Mouse (Mus musculus) embryonic fibroblast, embryonic 13.5 days (primary cell): Measurements from ENCODE around the gene Tmem107. TPM values are rescaled to one million over a fixed set of nuclear protein-coding genes. Genes with fewer than 3 reads are reported as not detected.

ENCODE experiments used
- H3K27ac ChIP-seq: 2 replicates; pipeline ENCODE4 v1.5.1; 2012; ENCODE audit warnings: low read length, control low read depth, inconsistent platforms; ENCODE audit not compliant: insufficient read depth
- H3K4me1 ChIP-seq: 2 replicates; pipeline ENCODE4 v1.6.1; 2011; ENCODE audit warnings: low read length; ENCODE audit not compliant: control insufficient read depth, insufficient read depth
- H3K4me3 ChIP-seq: 2 replicates; pipeline ENCODE4 v1.5.1; 2011; ENCODE audit warnings: mild to moderate bottlenecking, control low read depth, low read length; ENCODE audit not compliant: insufficient read depth
- CTCF ChIP-seq: IDR thresholded peaks from 2 replicates; pipeline ENCODE4 v1.5.1; 2011; ENCODE audit warnings: mild to moderate bottlenecking, control low read depth, low read length, moderate library complexity, borderline replicate concordance; ENCODE audit not compliant: insufficient read depth
- POLR2A ChIP-seq: IDR thresholded peaks from 2 replicates; pipeline ENCODE4 v1.6.1; 2011; ENCODE audit warnings: low read depth, mild to moderate bottlenecking, control low read depth, low read length, moderate library complexity
- polyA plus RNA-seq: library from polyadenylated mRNA; stranded (reverse); fragments of >200 nt; gene quantifications from 2 replicates; pipeline ENCODE4 v1.2.4, GENCODE M21; 2011; ENCODE audit warnings: low read depth; ENCODE audit not compliant: missing spikeins, insufficient read length

The Tmem107 gene
- polyA plus RNA-seq, 1 experiment: 17.6 TPM

GRCm38 (mm10) chr11:69119446-69120155 lies 49.0 kb downstream of the Tmem107 start:
- TF ChIP-seq CTCF (no peak), POLR2A (no peak)
- no peak overlapping the region for H3K27ac ChIP-seq
- no peaks in the 10 kb centered on the region for H3K4me1 ChIP-seq
- H3K4me3 ChIP-seq: no peak overlapping the region

GRCm38 (mm10) chr11:69120221-69121000 lies 49.8 kb downstream of the Tmem107 start, which contains the start of gene Hes7:
Gene Hes7 (plus strand): TSS chr11:69120404.
- H3K4me3 ChIP-seq: peak within 1 kb of the TSS; percentile 62
- H3K4me1 ChIP-seq: no peaks in the 10 kb centered on the region
- no peak for TF ChIP-seq POLR2A
- TF ChIP-seq CTCF: no peak
- no peak within 1 kb of the TSS for H3K27ac ChIP-seq

- TF ChIP-seq CTCF: no peak
- TF ChIP-seq POLR2A: no peak
- no peak overlapping the region for H3K27ac ChIP-seq
- peak overlapping the region; percentile 62 for H3K4me3 ChIP-seq
- no peaks in the 10 kb centered on the region for H3K4me1 ChIP-seq
Measured at GRCm38 (mm10) chr11:69121001-69121740, 50.6 kb downstream of the Tmem107 start.

GRCm38 (mm10) chr11:69121741-69122335 lies 51.2 kb downstream of the Tmem107 start:
- TF ChIP-seq CTCF (no peak), POLR2A (peak; percentile 31; the same call in 1 of the 2 replicates)
- Histone ChIP-seq H3K4me3 (peak overlapping the region; percentile 62), H3K4me1 (0 out of 2 replicates have a peak, but pooled peaks cover 3% of the 10 kb centered on the region), H3K27ac (peak overlapping the region; percentile 78; the same call in 1 of the 2 replicates)

- peak within 1 kb of the TSS; percentile 78 for H3K27ac ChIP-seq
- TF ChIP-seq CTCF (peak; percentile 77), POLR2A (peak; percentile 53; the same call in 1 of the 2 replicates)
- peak within 1 kb of the TSS; percentile 62 for H3K4me3 ChIP-seq
- H3K4me1 ChIP-seq: 0 out of 2 replicates have a peak, but pooled peaks cover 3% of the 10 kb centered on the region
Measured at GRCm38 (mm10) chr11:69122336-69122951, 51.8 kb downstream of the Tmem107 start, which contains the start of gene 9130213A22Rik. Gene 9130213A22Rik (minus strand): TSS chr11:69122589.

Other genes starting within 250 kb of the Tmem107 start
- 107 and 122 TPM in 2 replicates for gene Ndel1, start 198.9 kb upstream of the Tmem107 start, polyA plus RNA-seq
- not detected in 2 replicates for gene Rnf222, start 182.3 kb upstream of the Tmem107 start, polyA plus RNA-seq
- 3,230 and 3,899 TPM in 2 replicates for gene Rpl26, start 169.2 kb upstream of the Tmem107 start, polyA plus RNA-seq
- gene Odf4, start 143.7 kb upstream of the Tmem107 start, polyA plus RNA-seq: not detected in 2 replicates
- gene Arhgef15, start 113.3 kb upstream of the Tmem107 start, polyA plus RNA-seq: 0.55 and 1.4 TPM in 2 replicates
- gene Slc25a35, start 102.7 kb upstream of the Tmem107 start, polyA plus RNA-seq: 4.9 and 5.7 TPM in 2 replicates
- 35.4 and 38.2 TPM in 2 replicates for gene Rangrf, start 95.6 kb upstream of the Tmem107 start, polyA plus RNA-seq
- 16.6 and 22.7 TPM in 2 replicates for gene Pfas, start 62.3 kb upstream of the Tmem107 start, polyA plus RNA-seq
- gene Ctc1, start 54.9 kb upstream of the Tmem107 start, polyA plus RNA-seq: 43.2 and 44.2 TPM in 2 replicates
- 31.5 and 44.0 TPM in 2 replicates for gene Aurkb, start 25.2 kb upstream of the Tmem107 start, polyA plus RNA-seq
- gene Borcs6, start 11.1 kb upstream of the Tmem107 start, polyA plus RNA-seq: 9.7 and 11.2 TPM in 2 replicates
- 51.1 and 58.3 TPM in 2 replicates for gene Vamp2, start 17.7 kb downstream of the Tmem107 start, polyA plus RNA-seq
- gene Per1, start 24.4 kb downstream of the Tmem107 start, polyA plus RNA-seq: 23.1 and 30.9 TPM in 2 replicates
- gene Hes7, start 49.6 kb downstream of the Tmem107 start, polyA plus RNA-seq: not detected in 2 replicates
- gene 9130213A22Rik, start 51.8 kb downstream of the Tmem107 start, polyA plus RNA-seq: 0.88 and 1.1 TPM in 2 replicates
- 0.27 TPM in 1 of 2 replicates, not detected in the other for gene Aloxe3, start 55.1 kb downstream of the Tmem107 start, polyA plus RNA-seq
- gene Alox12b, start 86.2 kb downstream of the Tmem107 start, polyA plus RNA-seq: not detected in 2 replicates
- gene Alox8, start 127.0 kb downstream of the Tmem107 start, polyA plus RNA-seq: not detected in 2 replicates
- 0.12 TPM in 1 of 2 replicates, not detected in the other for gene Gucy2e, start 166.2 kb downstream of the Tmem107 start, polyA plus RNA-seq